Mouse (Mus musculus) forebrain, embryonic 10.5 days (tissue): ENCODE results near the gene Fam204a. TPM values are rescaled to one million over a fixed set of nuclear protein-coding genes. Genes with fewer than 3 reads are reported as not detected.
A peak's percentile ranks its signal among the peaks of the same experiment; 100 is the strongest.

ENCODE experiments used
- DNase-seq: peaks from one replicate; pipeline ENCODE4 v3.0.0-alpha.2; 2017; ENCODE audit warnings: low spot score; ENCODE audit errors: extremely low spot score
- H3K27ac ChIP-seq: fragments of 300-500 bp; sonication (generic); 2 replicates; pipeline ENCODE4 v1.5.1; 2016; ENCODE audit warnings: mild to moderate bottlenecking
- H3K27me3 ChIP-seq: fragments of 300-500 bp; sonication (generic); 2 replicates; pipeline ENCODE4 v1.6.1; 2016; ENCODE audit warnings: mild to moderate bottlenecking; ENCODE audit not compliant: poor library complexity, severe bottlenecking
- H3K36me3 ChIP-seq: fragments of 300-500 bp; sonication (generic); replicated peaks from 2 replicates; pipeline ENCODE4 v1.6.1; 2016; ENCODE audit warnings: mild to moderate bottlenecking, moderate library complexity
- H3K4me1 ChIP-seq: fragments of 300-500 bp; sonication (generic); 2 replicates; pipeline ENCODE4 v1.6.1; 2016
- H3K4me3 ChIP-seq: fragments of 300-500 bp; sonication (generic); 2 replicates; pipeline ENCODE4 v1.5.1; 2016; ENCODE audit warnings: mild to moderate bottlenecking, moderate library complexity
- H3K9me3 ChIP-seq: fragments of 300-500 bp; sonication (generic); 2 replicates; pipeline ENCODE4 v1.6.1; 2016; ENCODE audit warnings: mild to moderate bottlenecking, moderate library complexity
- WGBS: fragments of 180-500 bp; shearing (Covaris S2); methylation state at CpG from one replicate; pipeline ENCODE4 v1.1.7; 2016; 5-methylcytosine and 5-hydroxymethylcytosine counted together
- polyA plus RNA-seq: library from polyadenylated mRNA; unstranded; fragments of >200 nt; fragmentation: Nextera tagmentation; extraction: Ambion mirVana; gene quantifications from 2 replicates; pipeline ENCODE4 v1.2.1, GENCODE M21; 2016

Gene Fam204a
- polyA plus RNA-seq, 1 experiment from 2014 or later, result 58.8 TPM

DNA sequence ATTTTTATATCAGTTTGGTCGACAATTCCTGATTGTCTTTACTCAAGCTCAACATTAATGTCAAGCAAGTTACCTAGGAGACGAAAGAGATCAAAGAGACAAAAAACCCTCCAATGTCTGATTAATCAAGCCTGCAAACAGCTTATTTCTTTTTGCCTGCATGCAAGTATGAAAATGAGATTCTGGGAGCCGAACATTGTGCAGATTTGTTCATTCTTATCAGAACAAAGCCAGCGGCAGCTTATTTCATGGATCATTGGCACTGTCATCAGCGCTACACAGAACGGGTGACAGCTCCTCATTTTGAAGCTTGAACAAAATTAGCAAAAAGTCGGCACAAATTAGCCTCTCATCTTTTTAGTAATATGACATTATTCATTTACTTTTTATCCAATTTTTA lies 22.3 kb downstream of the Fam204a start:
- Histone ChIP-seq H3K4me3 (no peak overlapping the region), H3K4me1 (peaks cover 85% of the 10 kb centered on the region), H3K36me3 (peaks cover 21% of the 10 kb centered on the region), H3K9me3 (no peaks in the 10 kb centered on the region), H3K27ac (no peak overlapping the region), H3K27me3 (peaks cover 37% of the 10 kb centered on the region)
- 39% methylated on average over 7 of the region's 7 CpGs for WGBS
- no peak for DNase-seq

DNA sequence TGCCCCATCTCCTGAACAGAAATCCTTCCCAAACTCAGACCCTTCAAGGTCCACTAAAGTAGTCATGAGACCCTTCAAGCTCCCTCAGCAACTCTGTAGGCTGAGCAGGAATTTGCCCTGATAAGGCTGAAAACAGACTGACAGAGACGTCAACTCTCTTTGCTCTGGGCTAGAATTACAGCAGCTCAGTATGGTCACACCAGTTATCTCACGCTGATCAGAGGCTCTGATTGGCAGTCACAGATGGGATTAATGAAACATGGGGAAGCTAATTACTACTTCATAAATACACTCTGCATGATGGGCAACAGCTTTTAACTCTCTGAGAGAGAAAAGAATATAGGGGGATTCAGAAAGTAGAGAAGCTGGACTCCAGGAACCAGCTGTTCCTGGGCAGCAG lies 26.2 kb downstream of the Fam204a start:
- Histone ChIP-seq H3K36me3 (peaks cover 32% of the 10 kb centered on the region), H3K27me3 (peaks cover 11% of the 10 kb centered on the region; the same call in 1 of the 2 replicates), H3K4me1 (peaks cover 57% of the 10 kb centered on the region), H3K9me3 (no peaks in the 10 kb centered on the region), H3K4me3 (no peak overlapping the region), H3K27ac (peak overlapping the region; percentile 63; the same call in 1 of the 2 replicates)
- WGBS, result 18% methylated on average over 2 of the region's 2 CpGs
- no peak for DNase-seq

DNA sequence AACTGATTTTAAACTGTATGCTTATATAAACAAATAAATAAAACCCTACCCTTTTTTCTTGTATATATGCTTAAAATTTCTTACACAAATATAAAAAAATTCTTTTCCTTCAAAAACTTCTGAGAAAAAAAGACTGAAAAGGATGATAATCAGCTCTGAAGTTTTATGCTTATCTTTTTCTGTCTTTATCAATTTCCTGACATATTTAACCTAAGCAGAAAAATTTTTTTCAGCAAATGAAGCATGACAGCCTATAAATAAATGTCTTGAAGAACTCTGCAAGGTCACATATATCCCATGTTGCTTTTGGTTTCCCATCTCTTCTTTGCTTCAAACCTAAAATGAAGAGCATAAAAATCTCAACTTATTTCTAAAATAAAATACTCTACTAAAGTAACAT lies 27.3 kb downstream of the Fam204a start:
- DNase-seq, result no peak
- peaks cover 11% of the 10 kb centered on the region; the same call in 1 of the 2 replicates for H3K27me3 ChIP-seq
- peaks cover 46% of the 10 kb centered on the region for H3K4me1 ChIP-seq

DNA sequence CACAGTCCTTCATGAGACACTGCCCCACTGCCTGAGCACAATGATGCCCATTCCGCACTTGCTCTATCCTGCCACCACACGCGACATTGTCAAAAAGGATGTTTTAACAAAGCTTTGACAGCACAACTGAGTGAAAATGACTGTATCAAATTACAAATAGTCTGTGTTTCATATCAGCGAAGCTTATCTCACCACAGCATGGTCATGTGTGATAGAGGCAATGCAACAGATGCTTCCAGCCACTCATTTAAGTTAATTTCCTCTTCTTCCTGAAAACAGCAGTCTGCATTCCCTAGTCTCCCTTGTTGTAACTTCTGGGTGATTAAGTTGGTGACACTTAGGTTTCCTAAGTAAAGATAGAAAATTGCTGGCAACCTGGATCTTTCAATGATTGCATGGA lies 33.7 kb downstream of the Fam204a start:
- WGBS, result 94% methylated on average over 4 of the region's 4 CpGs
- Histone ChIP-seq H3K4me1 (peaks cover 17% of the 10 kb centered on the region), H3K4me3 (no peak overlapping the region), H3K36me3 (peaks cover 50% of the 10 kb centered on the region), H3K27ac (no peak overlapping the region), H3K9me3 (no peaks in the 10 kb centered on the region), H3K27me3 (no peaks in the 10 kb centered on the region)
- DNase-seq, result no peak

More for the DNA sequence above, 27.3 kb downstream of the Fam204a start:
- H3K27ac ChIP-seq, result no peak overlapping the region
- H3K36me3 ChIP-seq, result peaks cover 41% of the 10 kb centered on the region
- no peak overlapping the region for H3K4me3 ChIP-seq
- H3K9me3 ChIP-seq, result no peaks in the 10 kb centered on the region

DNA sequence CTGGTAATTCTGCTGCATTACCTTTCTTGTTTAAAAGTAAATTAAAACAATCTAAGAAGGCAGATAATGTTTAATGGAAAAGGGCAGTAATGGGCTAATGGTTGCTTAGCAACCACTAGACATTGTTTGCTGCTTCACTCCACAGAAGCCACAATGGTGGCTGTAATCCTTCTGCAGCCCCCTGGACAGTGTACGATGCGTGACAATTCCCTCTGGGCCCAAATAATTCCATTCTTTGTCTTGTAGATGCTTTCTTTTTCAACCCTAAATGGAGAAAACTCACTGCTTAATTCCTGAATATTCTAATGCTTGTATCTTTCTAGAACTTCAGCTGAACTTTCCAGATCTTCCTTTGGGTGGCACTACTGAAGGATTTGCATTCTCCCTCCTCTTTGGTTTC lies 37.3 kb downstream of the Fam204a start:
- Histone ChIP-seq H3K27me3 (no peaks in the 10 kb centered on the region), H3K27ac (no peak overlapping the region), H3K4me1 (peaks cover 17% of the 10 kb centered on the region), H3K9me3 (no peaks in the 10 kb centered on the region), H3K4me3 (no peak overlapping the region), H3K36me3 (peaks cover 25% of the 10 kb centered on the region)
- WGBS, result 10% methylated on average over 2 of the region's 2 CpGs
- DNase-seq, result no peak

DNA sequence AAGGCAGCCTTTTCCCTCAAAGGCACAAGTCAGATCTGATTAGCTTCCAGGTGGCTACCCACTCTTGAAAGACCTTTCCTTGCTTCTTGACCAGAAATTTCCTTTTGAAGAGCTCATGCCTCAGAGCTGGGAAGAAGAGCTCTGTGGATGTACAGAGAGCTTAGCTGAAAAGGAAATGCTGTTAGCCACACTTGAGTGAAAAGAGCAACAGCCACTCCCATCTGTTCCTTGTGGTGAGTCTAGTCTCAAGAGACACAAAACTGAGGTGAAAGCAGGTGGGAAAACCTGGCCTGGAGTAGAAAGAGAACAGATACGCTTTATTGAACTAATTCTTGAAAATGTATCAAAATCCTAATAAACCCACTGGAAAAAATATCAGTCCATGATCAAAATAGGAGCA lies 43.6 kb downstream of the Fam204a start:
- Histone ChIP-seq H3K27ac (no peak overlapping the region), H3K27me3 (no peaks in the 10 kb centered on the region), H3K9me3 (no peaks in the 10 kb centered on the region), H3K36me3 (peaks cover 12% of the 10 kb centered on the region), H3K4me3 (no peak overlapping the region), H3K4me1 (peaks cover 17% of the 10 kb centered on the region)
- DNase-seq, result no peak
- 78% methylated on average over 1 of the region's 1 CpGs for WGBS

DNA sequence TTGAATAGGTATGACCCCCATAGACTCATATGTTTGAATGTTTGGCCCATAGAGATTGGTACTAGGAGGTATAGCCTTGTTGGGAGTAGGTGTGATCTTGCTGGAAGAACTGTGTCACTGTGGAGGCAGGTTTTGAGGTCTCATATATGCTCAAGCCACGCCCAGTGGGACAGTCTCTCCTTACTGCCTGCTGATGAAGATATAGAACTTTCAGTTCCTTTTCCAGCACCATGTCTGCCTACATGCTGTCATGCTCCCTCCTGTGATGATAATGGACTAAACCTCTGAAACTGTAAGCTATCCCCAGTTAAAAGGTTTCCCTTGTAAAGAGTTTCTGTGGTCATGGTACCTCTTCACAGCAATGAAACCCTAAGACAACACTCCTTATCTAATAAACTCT lies 44.3 kb downstream of the Fam204a start:
- H3K27me3 ChIP-seq, result no peaks in the 10 kb centered on the region
- peaks cover 17% of the 10 kb centered on the region for H3K4me1 ChIP-seq
- H3K9me3 ChIP-seq, result no peaks in the 10 kb centered on the region
- no peak overlapping the region for H3K4me3 ChIP-seq
- no peak for DNase-seq
- WGBS, result 89% methylated on average over 1 of the region's 1 CpGs
- H3K27ac ChIP-seq, result no peak overlapping the region
- H3K36me3 ChIP-seq, result peaks cover 12% of the 10 kb centered on the region

DNA sequence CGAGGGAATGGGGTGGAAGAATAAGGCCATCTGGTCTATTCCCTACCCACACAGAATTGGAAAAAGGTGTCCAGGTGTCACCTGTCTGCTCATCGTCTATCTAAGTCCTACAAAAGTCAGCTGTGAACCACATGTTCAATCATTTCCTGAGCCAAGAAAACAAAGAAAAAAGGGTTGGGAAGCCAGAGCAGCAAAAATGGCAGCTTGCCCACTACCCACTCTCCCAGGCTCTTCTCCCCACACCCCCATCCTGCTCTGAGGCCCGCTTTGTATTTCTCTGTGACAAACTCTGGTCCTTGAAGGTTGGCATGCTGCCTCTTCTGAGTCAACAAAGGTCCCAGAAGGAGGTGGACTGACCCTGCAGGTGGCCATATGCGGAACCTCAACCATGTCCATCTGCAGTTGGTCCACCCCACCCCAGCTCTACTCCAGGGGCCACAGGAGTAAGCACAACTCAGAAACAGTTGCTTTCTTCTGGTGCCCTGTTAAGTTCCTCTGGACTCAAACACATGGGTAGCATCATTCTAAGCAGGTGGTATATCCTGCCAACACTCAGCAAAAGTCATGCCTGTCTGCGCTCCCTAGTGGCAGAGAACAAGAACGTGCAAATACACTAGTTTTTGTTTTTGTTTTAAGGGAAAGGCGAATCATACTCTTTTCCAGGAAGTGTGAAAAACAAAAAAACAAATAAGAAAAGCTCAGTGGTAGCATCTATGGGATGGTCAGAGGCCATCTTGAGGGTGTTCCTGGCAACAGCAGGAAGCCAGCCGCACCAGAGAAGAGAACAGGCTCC lies 47.5 kb downstream of the Fam204a start:
- Histone ChIP-seq H3K4me1 (peaks cover 22% of the 10 kb centered on the region), H3K4me3 (no peak overlapping the region), H3K9me3 (no peaks in the 10 kb centered on the region), H3K27me3 (no peaks in the 10 kb centered on the region), H3K27ac (no peak overlapping the region), H3K36me3 (peaks cover 12% of the 10 kb centered on the region)
- DNase-seq, result no peak
- 91% methylated on average over 8 of the region's 8 CpGs for WGBS

DNA sequence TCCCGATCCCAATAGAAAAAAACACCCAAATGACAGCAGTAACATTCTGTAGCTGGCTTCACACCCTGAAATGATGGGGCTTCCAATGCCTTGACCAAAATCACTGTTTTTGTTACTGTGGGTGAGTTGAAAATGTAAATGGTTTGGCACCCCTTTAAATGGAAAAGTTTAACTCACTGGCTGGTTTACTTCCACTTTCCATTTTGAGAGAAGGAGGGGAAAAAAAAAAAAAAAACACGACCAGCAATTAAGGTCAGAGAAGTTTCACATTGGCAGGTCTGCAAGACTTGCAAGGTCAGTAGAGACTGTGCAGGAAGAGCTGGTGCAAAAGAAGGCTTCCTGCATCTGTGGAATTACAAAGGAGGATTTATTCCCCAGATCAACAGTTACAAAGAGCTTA lies 61.1 kb downstream of the Fam204a start:
- H3K27ac ChIP-seq, result 0 out of 2 replicates have a peak overlapping the region, but pooled peaks have one; percentile 25
- peaks cover 74% of the 10 kb centered on the region for H3K27me3 ChIP-seq
- H3K9me3 ChIP-seq, result no peaks in the 10 kb centered on the region
- H3K4me3 ChIP-seq, result no peak overlapping the region
- WGBS, result 38% methylated on average over 2 of the region's 2 CpGs
- no peaks in the 10 kb centered on the region for H3K36me3 ChIP-seq
- DNase-seq, result no peak
- peaks cover 42% of the 10 kb centered on the region for H3K4me1 ChIP-seq

DNA sequence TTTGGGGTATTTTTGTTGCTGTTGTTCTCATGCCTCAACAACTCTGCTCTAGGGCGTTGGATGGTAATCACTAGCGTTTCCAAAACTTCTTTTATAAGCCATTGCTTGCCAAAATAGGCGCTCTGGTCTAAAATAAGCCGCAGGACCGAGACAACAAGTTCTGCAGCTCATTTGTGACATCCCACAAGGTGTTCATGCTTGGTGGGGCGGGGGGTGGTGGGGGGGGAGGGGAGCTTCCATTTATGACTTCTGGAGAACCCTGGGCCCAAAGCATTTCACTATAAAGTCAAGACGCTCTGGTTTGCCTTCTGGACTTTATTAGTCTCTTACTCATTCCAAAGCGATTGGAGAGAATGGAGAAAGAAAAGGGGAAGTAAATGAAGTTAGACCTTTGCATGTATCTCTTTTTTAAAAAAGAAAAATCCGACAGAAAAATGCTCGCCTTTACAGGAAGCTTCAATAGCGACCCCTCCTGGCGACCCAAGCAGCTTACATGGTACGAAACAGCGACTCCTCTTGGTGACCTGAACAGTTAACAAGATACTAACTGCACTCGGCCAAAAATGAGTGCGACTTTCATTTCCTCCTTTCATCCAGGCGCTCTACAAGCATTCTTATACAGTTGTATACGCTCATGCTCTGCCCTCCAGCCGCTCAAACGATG lies 65.8 kb downstream of the Fam204a start:
- peaks cover 66% of the 10 kb centered on the region for H3K4me1 ChIP-seq
- H3K27me3 ChIP-seq, result peaks cover 78% of the 10 kb centered on the region
- H3K9me3 ChIP-seq, result no peaks in the 10 kb centered on the region
- H3K36me3 ChIP-seq, result peaks cover 12% of the 10 kb centered on the region
- WGBS, result 3% methylated on average over 20 of the region's 20 CpGs
- peak overlapping the region; percentile 32 for H3K4me3 ChIP-seq
- DNase-seq, result peak; percentile 72
- H3K27ac ChIP-seq, result peak overlapping the region; percentile 78

DNA sequence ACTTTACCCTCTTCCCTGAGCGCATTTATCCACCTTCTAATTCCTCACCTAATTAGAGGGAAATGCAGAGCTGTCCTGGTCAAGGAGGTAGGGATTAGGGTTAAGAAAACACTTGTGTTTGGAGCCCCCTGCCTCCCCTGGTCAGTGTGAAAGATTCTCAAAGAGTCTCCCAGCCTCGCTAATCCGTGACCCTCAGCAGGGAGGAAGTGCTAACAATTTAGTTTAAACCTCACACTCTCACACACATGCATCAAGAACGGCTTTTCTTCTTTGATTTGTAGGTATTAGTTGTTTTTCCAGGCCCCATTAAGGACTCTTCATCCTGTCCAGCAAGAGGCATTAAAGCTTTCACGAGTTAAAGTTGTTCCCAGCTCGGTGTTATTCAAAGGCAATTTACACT lies 66.7 kb downstream of the Fam204a start:
- under 1% methylated on average over 6 of the region's 6 CpGs for WGBS
- Histone ChIP-seq H3K9me3 (no peaks in the 10 kb centered on the region), H3K27ac (peak overlapping the region; percentile 78; the same call in 1 of the 2 replicates), H3K4me3 (no peak overlapping the region; the same call in 1 of the 2 replicates), H3K27me3 (peaks cover 78% of the 10 kb centered on the region), H3K36me3 (peaks cover 21% of the 10 kb centered on the region), H3K4me1 (peaks cover 57% of the 10 kb centered on the region)
- peak; percentile 73 for DNase-seq

DNA sequence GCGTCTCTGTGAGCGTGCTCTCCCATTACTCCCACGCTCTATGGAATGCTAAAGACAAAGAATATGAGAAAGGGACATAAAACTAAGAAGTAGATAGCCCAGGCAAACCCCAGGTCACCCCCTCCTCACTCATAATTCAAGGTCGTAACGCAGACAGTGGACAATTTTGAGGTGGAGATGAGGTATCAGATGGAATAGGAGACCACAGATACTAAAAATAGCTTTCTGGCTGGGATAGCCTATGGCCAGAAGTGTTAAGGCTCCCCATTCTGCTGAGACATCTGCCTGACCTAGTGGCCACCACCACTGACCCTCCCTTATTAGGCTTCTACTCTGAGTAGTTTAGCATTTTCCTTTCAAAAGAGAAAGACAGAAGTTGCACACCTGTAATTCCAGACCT lies 71.2 kb downstream of the Fam204a start:
- Histone ChIP-seq H3K4me3 (no peak overlapping the region), H3K27ac (no peak overlapping the region), H3K4me1 (peaks cover 56% of the 10 kb centered on the region), H3K36me3 (peaks cover 41% of the 10 kb centered on the region), H3K27me3 (peaks cover 91% of the 10 kb centered on the region), H3K9me3 (no peaks in the 10 kb centered on the region)
- no peak for DNase-seq
- 95% methylated on average over 5 of the region's 5 CpGs for WGBS

DNA sequence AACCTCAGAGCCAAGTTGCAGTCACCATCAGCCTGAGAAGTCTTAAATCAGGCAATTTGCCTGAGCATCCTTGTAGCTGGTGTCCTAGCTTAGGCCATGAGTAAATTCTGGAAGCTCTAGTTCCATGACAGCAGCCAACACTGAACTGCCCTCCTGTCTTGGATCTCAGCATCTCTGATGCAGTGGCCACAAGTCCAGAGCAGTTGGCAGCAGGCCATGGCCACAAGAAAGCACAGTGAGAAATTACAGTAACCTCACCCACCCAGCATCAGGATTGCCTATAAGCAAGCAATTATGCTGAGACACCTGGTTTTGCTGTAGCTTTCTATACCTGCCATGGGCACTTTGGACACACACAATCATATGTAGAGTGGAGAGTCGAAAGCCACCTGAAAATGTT lies 73.4 kb downstream of the Fam204a start:
- DNase-seq, result no peak
- Histone ChIP-seq H3K36me3 (peaks cover 41% of the 10 kb centered on the region), H3K9me3 (no peaks in the 10 kb centered on the region), H3K4me1 (peaks cover 56% of the 10 kb centered on the region), H3K27me3 (peaks cover 100% of the 10 kb centered on the region), H3K4me3 (no peak overlapping the region), H3K27ac (no peak overlapping the region)
- 98% methylated on average over 1 of the region's 1 CpGs for WGBS
